Mouse (Mus musculus): Measurements from ENCODE around the gene Oprd1.

Gene Oprd1

GRCm38 (mm10) chr4:132078296-132078714 is 66.0 kb downstream of the Oprd1 start:
- DNase-seq, result no peak

DNA sequence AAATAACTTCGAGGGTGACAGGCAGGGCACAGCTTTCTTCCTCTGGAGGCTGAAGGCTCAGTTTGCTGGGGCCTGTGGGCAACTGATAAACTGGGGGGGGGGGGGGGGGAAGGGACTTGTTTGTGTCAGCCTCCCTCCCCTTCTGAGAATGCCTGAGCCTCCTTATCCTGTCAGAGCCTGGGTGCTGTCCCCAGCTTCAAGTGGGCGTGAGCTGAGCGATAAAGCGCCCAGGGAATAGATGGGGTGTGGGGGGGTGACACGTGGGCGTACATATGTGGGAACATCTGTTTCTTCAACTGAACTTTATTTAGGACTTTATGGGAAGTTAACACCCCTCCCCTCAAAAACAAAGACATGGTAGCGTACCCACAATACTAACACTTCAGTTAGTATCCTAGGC is 66.8 kb downstream of the Oprd1 start:
- DNase-seq, result no peak

GRCm38 (mm10) chr4:132076480-132077405 is 67.5 kb downstream of the Oprd1 start:
- peak; percentile 67 for DNase-seq

GRCm38 (mm10) chr4:132075796-132076195 is 68.5 kb downstream of the Oprd1 start:
- DNase-seq, result no peak

GRCm38 (mm10) chr4:132074933-132075769 is 69.1 kb downstream of the Oprd1 start, which contains the start of gene Epb41:
Gene Epb41, minus strand, starts transcription at chr4:132075321.
- DNase-seq, result peak; percentile 99

- DNase-seq, result peak; percentile 60
Measured at GRCm38 (mm10) chr4:132074077-132074932, 70.0 kb downstream of the Oprd1 start, which contains the start of gene Gm10300. Gene Gm10300, plus strand, starts transcription at chr4:132074697.

GRCm38 (mm10) chr4:132072946-132073345 is 71.3 kb downstream of the Oprd1 start:
- peak; percentile 89 for DNase-seq

- DNase-seq, result no peak
Measured at GRCm38 (mm10) chr4:132072156-132072555, 72.1 kb downstream of the Oprd1 start.

- peak; percentile 48 for DNase-seq
Measured at GRCm38 (mm10) chr4:132071674-132072073, 72.6 kb downstream of the Oprd1 start.

DNA sequence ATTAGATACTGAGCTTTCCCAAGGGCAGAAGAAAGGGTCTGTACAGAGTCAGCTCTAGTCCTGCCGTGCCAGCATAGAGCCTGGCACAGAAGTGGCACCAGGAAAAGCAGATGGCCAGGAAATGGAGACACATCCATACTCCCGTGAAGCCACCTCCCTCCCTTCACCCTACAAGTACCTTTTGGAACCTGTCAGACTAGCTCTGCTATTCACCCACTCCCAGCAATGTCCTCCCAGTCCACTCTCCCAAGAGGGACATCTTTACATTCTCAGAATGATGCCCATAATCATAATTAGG is 76.4 kb downstream of the Oprd1 start:
- no peak for DNase-seq

- no peak for DNase-seq
Measured at GRCm38 (mm10) chr4:132067112-132067937, 77.0 kb downstream of the Oprd1 start.

DNA sequence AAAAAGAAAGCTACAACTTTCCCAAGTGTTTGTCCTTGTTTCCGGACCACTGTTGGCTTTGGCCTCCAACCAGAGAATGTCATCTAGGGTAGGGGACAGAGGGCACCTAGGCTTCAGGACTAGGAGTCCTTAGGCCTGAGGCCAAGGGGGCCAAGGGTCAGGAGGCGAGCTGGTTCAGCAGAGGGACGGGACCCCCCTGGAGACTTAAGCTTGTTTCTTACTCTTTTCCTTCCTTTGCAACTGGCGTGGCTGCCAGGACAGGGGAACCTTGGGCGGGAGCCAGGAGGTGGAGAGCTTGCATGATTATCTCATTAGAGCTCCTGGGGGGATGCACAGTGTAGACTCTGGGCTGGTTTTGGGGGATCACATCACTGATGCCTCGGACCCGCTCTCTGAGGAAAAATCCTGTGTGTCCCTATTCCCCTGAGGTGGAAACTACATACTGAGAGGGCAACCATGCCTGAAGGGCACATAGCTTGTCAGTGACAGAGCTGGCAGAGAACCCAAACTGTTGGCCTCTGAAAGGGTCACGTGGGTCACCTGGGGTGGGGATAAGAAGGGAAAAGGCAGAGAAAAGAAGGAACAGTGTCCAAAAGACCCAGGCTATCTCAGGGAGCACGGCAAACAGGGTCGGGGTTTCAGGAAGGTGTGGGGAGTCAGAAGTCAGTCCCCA is 78.0 kb downstream of the Oprd1 start:
- peak; percentile 93 for DNase-seq

DNA sequence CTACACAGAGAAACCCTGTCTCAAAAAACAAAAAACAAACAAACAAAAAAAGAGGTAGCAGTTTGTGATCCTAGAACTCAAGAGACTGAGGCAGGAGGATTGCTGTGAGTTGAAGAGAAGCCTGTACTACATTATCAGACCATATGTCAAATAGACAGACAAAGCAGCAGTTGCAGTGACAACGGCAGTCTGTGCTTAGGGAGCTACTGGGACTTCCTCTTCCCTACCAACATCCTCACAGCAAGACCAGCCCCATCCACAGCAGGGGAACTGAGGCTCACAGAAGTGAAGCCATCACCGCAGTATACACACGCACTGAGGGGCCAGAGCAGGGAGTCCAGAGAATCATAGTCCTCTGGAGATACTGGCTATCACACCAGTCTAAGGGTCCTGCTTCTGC is 78.7 kb downstream of the Oprd1 start:
- DNase-seq, result no peak

DNA sequence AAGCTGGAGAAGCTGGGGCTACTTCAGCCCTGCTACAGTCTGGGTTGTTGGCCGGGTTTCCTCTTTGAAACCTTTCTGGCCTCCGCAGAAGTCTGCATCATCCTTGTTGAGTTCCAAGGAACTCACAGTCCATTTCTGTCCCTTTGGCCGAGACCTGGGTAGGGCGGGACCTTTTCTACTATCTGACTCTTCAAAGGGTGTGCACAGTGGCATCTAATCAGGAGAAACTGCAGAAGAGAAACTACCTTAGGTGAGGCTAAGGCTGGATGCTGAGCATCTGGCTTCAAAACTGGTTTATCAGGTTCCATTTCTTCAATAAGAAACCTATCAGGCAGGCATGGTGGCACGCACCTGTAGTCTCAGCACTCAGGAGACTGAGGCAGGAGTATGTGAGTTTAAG is 79.7 kb downstream of the Oprd1 start:
- DNase-seq, result no peak

- peak; percentile 65 for DNase-seq
Measured at GRCm38 (mm10) chr4:132062934-132063884, 81.1 kb downstream of the Oprd1 start.

DNA sequence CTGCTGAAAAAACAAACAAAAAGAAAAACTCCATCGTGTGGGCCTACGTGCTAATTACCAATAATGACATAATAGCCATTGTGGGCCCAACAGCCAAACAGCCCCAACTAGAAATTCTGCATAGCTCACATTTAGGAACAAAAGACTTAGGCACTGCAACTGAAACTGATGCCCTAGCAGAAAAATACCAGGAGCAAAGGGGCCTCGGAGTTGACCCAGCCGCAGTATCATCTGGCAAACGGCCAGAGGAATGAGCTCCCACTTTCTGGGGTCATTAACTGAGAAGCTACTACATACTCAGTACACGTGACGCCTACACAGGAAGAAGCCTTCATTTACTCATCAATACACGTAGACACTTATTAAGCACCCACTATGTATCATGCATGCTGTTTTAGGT is 82.0 kb downstream of the Oprd1 start:
- peak; percentile 64 for DNase-seq
